Mouse (Mus musculus) embryonic facial prominence, embryonic 14.5 days (tissue): ENCODE results near the gene Pard3b. TPM values are rescaled to one million over a fixed set of nuclear protein-coding genes. Genes with fewer than 3 reads are reported as not detected.

ENCODE experiments used
- ATAC-seq: fragments of 200-750 bp; cut with Nextera tagmentation; 2 replicates; pipeline ENCODE4 v1.8.0; 2017; ENCODE audit warnings: low read depth, moderate number of reproducible peaks, moderate TSS enrichment
- DNase-seq: peaks from one replicate; pipeline ENCODE4 v3.0.0-alpha.2; 2015; ENCODE audit warnings: low spot score
- H3K27ac ChIP-seq: fragments of 300-500 bp; sonication (generic); replicated peaks from 2 replicates; pipeline ENCODE4 v1.5.1; 2014; ENCODE audit warnings: low read depth, mild to moderate bottlenecking, low read length, moderate library complexity
- H3K27me3 ChIP-seq: fragments of 300-500 bp; sonication (generic); replicated peaks from 2 replicates; pipeline ENCODE4 v1.6.1; 2014; ENCODE audit warnings: low read length; ENCODE audit not compliant: control insufficient read depth, insufficient read depth
- H3K36me3 ChIP-seq: fragments of 300-500 bp; sonication (generic); 2 replicates; pipeline ENCODE4 v1.6.1; 2014; ENCODE audit warnings: low read length, mixed read lengths; ENCODE audit not compliant: control insufficient read depth, insufficient read depth
- H3K4me1 ChIP-seq: fragments of 300-500 bp; sonication (generic); 2 replicates; pipeline ENCODE4 v1.6.1; 2014; ENCODE audit warnings: antibody characterized with exemption, low read length; ENCODE audit not compliant: control insufficient read depth, insufficient read depth
- H3K4me2 ChIP-seq: fragments of 300-500 bp; sonication (generic); 2 replicates; pipeline ENCODE4 v1.6.1; 2014; ENCODE audit warnings: low read depth, mild to moderate bottlenecking, low read length, moderate library complexity, mixed read lengths
- H3K4me3 ChIP-seq: fragments of 300-500 bp; sonication (generic); 2 replicates; pipeline ENCODE4 v1.5.1; 2014; ENCODE audit warnings: low read depth, mild to moderate bottlenecking, low read length
- H3K9ac ChIP-seq: fragments of 300-500 bp; sonication (generic); 2 replicates; pipeline ENCODE4 v1.6.1; 2014; ENCODE audit warnings: low read depth, mild to moderate bottlenecking, low read length, moderate library complexity, mixed read lengths
- H3K9me3 ChIP-seq: fragments of 300-500 bp; sonication (generic); 2 replicates; pipeline ENCODE4 v1.6.1; 2016; ENCODE audit warnings: low read length; ENCODE audit not compliant: control insufficient read depth
- WGBS: fragments of 180-500 bp; shearing (Covaris S2); extraction: QIAGEN DNeasy Blood & Tissue Kit; methylation state at CpG from one replicate; pipeline ENCODE4 v1.1.7; 2014; 5-methylcytosine and 5-hydroxymethylcytosine counted together
- polyA plus RNA-seq: library from polyadenylated mRNA; unstranded; fragments of >200 nt; fragmentation: Nextera tagmentation; extraction: Ambion mirVana; gene quantifications from 2 replicates; pipeline ENCODE4 v1.2.1, GENCODE M21; 2014

The Pard3b gene
- polyA plus RNA-seq, 1 experiment from 2014 or later = 17.6 TPM

DNA sequence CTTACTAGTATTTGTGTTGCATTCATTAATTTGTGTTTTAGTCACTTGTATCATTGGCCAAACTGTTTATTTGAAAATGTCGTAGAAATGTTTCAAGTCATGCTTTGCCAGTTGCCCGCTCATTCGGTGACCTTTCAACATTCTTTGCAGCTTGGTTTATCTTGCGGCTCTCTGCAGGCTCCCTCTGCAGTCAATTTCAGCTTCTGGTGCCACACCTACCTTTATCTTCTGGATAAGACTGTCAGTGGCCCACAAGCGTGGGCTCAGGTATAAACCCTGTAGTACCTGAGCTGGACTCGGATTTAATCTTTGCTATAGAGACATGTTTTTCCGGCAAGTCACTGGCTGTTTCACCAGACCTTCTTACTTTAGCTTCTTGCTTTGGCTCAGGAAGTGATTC lies 456.3 kb downstream of the Pard3b start:
- Histone ChIP-seq H3K36me3 (no peaks in the 10 kb centered on the region), H3K9ac (no peak overlapping the region), H3K9me3 (no peaks in the 10 kb centered on the region), H3K4me1 (no peaks in the 10 kb centered on the region), H3K27me3 (no peaks in the 10 kb centered on the region), H3K4me3 (no peak overlapping the region), H3K27ac (no peak overlapping the region), H3K4me2 (no peak overlapping the region)
- WGBS = 84% methylated on average over 7 of the region's 7 CpGs
- no peak for ATAC-seq
- DNase-seq = no peak

- Histone ChIP-seq H3K27me3 (no peaks in the 10 kb centered on the region), H3K4me3 (no peak overlapping the region), H3K9me3 (no peaks in the 10 kb centered on the region), H3K9ac (no peak overlapping the region), H3K36me3 (no peaks in the 10 kb centered on the region), H3K4me1 (no peaks in the 10 kb centered on the region), H3K27ac (no peak overlapping the region), H3K4me2 (no peak overlapping the region)
- 78% methylated on average over 1 of the region's 1 CpGs for WGBS
- no peak for ATAC-seq
- no peak for DNase-seq
Measured at GRCm38 (mm10) chr1:62122426-62122825, 483.8 kb downstream of the Pard3b start.

DNA sequence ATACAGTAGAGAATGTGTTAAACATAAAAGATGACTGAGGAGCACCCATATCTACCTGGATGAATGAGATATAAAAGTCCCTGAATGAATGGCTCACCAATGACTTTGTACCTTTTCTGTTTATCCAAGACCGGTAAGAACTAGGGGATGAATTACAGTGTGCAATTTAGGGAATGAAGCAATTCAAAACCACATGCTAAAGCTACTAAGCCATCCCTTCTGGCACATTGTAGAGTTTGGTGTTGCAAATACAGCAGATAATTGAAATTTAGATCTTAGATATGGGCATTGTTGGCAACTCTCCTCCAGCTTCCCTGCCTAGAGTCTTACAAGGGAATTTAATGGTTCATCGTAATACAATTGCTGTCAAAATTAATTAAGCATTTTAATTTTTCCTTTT lies 490.6 kb downstream of the Pard3b start:
- Histone ChIP-seq H3K27me3 (no peaks in the 10 kb centered on the region), H3K36me3 (no peaks in the 10 kb centered on the region), H3K27ac (no peak overlapping the region), H3K4me2 (no peak overlapping the region), H3K4me3 (no peak overlapping the region), H3K4me1 (no peaks in the 10 kb centered on the region), H3K9me3 (no peaks in the 10 kb centered on the region), H3K9ac (no peak overlapping the region)
- ATAC-seq (no peak), DNase-seq (no peak)
- WGBS = 79% methylated on average over 2 of the region's 2 CpGs

GRCm38 (mm10) chr1:62148134-62148533 lies 509.5 kb downstream of the Pard3b start:
- no peaks in the 10 kb centered on the region for H3K36me3 ChIP-seq
- H3K4me3 ChIP-seq = no peak overlapping the region
- H3K4me2 ChIP-seq = no peak overlapping the region
- H3K27ac ChIP-seq = no peak overlapping the region
- DNase-seq (no peak), ATAC-seq (no peak)
- no peaks in the 10 kb centered on the region for H3K27me3 ChIP-seq
- WGBS = 85% methylated on average over 4 of the region's 4 CpGs
- no peaks in the 10 kb centered on the region for H3K4me1 ChIP-seq
- H3K9ac ChIP-seq = no peak overlapping the region
- H3K9me3 ChIP-seq = no peaks in the 10 kb centered on the region

- DNase-seq (no peak), ATAC-seq (no peak)
- H3K9ac ChIP-seq = no peak overlapping the region
- H3K27me3 ChIP-seq = no peaks in the 10 kb centered on the region
- 89% methylated on average over 6 of the region's 6 CpGs for WGBS
- H3K27ac ChIP-seq = no peak overlapping the region
- no peaks in the 10 kb centered on the region for H3K9me3 ChIP-seq
- no peaks in the 10 kb centered on the region for H3K36me3 ChIP-seq
- no peaks in the 10 kb centered on the region for H3K4me1 ChIP-seq
- no peak overlapping the region for H3K4me2 ChIP-seq
- H3K4me3 ChIP-seq = no peak overlapping the region
Measured at GRCm38 (mm10) chr1:62148786-62149185, 510.2 kb downstream of the Pard3b start.

DNA sequence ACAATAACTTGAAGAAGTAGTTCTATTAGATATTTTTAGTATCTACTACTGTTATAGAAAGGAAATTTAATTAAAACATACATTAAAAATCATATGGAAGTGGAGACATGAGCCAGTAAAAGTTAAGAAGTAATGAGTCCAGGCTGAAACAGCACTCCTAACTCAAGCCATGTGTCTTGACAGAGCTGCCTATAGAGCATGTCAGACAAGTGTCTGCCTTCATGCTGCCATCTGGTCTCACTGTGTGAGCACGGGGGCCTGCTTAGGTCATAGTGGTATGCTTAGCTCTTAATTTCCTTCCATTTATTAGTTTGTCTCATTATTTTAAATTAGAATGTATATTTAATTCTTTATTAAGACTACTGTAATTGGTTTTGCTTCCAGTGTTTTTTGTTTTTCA lies 517.3 kb downstream of the Pard3b start:
- no peaks in the 10 kb centered on the region; the same call in 1 of the 2 replicates for H3K4me1 ChIP-seq
- H3K27me3 ChIP-seq = no peaks in the 10 kb centered on the region; the same call in 1 of the 2 replicates
- no peak overlapping the region for H3K9ac ChIP-seq
- whole genome bisulfite sequencing = 26% methylated on average over 1 of the region's 1 CpGs
- H3K4me3 ChIP-seq = no peak overlapping the region
- ATAC-seq (no peak), DNase-seq (peak; percentile 59)
- no peak overlapping the region for H3K4me2 ChIP-seq
- no peaks in the 10 kb centered on the region for H3K36me3 ChIP-seq
- no peaks in the 10 kb centered on the region for H3K9me3 ChIP-seq
- no peak overlapping the region for H3K27ac ChIP-seq

DNA sequence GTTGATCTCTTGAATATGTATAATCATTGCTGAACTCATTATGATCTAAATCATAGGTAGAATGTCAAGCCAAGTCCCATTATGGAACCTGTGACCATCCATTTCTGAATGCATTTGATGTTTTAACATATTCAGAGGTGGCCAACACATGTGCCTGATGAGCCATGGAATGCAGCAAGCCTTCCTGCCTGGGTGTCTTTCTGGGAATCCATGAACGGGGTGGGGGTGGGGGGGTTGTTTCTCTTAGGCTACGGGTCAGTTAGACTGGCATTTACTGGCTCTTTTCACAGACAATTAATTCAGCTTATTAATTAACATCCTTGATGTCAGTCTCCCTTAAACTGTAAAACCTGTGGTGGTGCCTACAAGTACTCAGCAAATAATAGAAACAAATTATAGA lies 521.0 kb downstream of the Pard3b start:
- no peak overlapping the region for H3K27ac ChIP-seq
- no peak overlapping the region for H3K4me2 ChIP-seq
- no peak overlapping the region for H3K9ac ChIP-seq
- 69% methylated on average over 2 of the region's 2 CpGs for WGBS
- ATAC-seq (no peak), DNase-seq (no peak)
- H3K4me1 ChIP-seq = no peaks in the 10 kb centered on the region; the same call in 1 of the 2 replicates
- H3K36me3 ChIP-seq = no peaks in the 10 kb centered on the region
- H3K9me3 ChIP-seq = no peaks in the 10 kb centered on the region
- H3K27me3 ChIP-seq = no peaks in the 10 kb centered on the region; the same call in 1 of the 2 replicates
- no peak overlapping the region for H3K4me3 ChIP-seq

DNA sequence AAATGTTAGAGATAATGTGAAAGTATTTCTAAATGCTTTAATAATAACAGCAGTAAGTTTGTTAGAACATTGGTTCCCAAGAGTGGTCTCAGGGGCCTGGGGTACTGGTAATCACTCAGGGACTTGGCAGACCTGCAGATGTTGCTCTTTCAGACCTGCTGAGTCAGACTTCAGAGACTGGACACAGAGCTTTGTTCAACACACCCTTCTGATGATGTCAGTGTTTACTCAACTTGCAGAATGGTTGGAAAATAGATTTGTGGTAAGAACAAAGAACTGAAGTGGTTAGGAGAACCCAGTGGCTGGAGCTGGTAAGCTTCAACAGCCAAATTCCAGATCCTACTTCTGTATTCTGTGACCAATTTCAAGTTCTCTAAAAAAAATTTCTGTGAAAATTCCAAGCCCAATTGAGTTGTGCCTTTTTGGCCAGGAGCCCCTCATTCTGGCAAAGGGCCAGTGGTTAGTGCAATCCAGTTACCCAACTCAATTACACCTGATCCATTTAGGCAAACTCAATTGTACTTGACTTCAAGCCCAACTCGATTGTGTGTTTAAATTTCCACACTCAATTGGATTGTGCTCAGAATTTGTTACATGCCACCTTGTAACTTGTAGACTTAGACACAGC lies 536.5 kb downstream of the Pard3b start:
- ATAC-seq = no peak
- Histone ChIP-seq H3K9me3 (no peaks in the 10 kb centered on the region), H3K36me3 (no peaks in the 10 kb centered on the region), H3K4me2 (no peak overlapping the region), H3K27ac (no peak overlapping the region), H3K4me1 (no peaks in the 10 kb centered on the region), H3K9ac (no peak overlapping the region), H3K27me3 (no peaks in the 10 kb centered on the region), H3K4me3 (no peak overlapping the region)
- peak; percentile 45 for DNase-seq
- 78% methylated on average over 1 of the region's 1 CpGs for WGBS

DNA sequence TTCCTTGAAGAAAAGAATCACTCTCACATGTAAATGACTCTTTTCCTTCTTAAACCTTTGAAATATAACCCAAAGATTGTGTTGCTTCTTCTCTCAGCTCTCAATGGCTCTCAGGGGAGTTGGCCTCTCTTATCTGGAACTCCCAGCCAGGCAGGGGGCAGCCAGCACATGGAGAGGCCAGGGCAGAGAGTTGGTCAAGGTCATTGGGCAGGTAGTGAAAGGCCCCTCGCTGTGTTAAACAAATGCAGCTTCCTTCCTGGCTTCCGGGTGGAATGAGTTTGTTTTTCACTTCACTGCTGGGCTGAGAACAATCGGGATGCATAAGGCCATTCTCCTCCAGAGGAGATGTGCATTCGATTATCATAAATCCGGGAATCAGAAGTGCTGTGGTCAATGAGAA lies 543.0 kb downstream of the Pard3b start:
- H3K27ac ChIP-seq = no peak overlapping the region
- ATAC-seq = no peak
- no peaks in the 10 kb centered on the region for H3K9me3 ChIP-seq
- H3K9ac ChIP-seq = no peak overlapping the region
- DNase-seq = peak; percentile 27
- no peak overlapping the region for H3K4me3 ChIP-seq
- H3K27me3 ChIP-seq = no peaks in the 10 kb centered on the region
- no peak overlapping the region for H3K4me2 ChIP-seq
- no peaks in the 10 kb centered on the region for H3K36me3 ChIP-seq
- WGBS = 15% methylated on average over 5 of the region's 5 CpGs
- H3K4me1 ChIP-seq = no peaks in the 10 kb centered on the region
